Mouse (Mus musculus) common myeloid progenitor, adult 5-6 weeks (primary cell): ENCODE results near the gene Slc29a1. TPM values are rescaled to one million over a fixed set of nuclear protein-coding genes. Genes with fewer than 3 reads are reported as not detected.

Experiments used
- ATAC-seq: replicated peaks from 2 replicates; pipeline ENCODE4 v1.8.0; 2016; ENCODE audit warnings: low read depth, mild to moderate bottlenecking, moderate TSS enrichment, inconsistent platforms; ENCODE audit not compliant: poor library complexity, severe bottlenecking
- total RNA-seq: library from RNA; stranded (forward); fragments of 200-1000, 187-1606 nt; gene quantifications from 2 replicates; pipeline ENCODE4 v1.2.3, GENCODE M21; 2017

The Slc29a1 gene
- total RNA-seq, 1 experiment from 2014 or later: 80.6 TPM

DNA sequence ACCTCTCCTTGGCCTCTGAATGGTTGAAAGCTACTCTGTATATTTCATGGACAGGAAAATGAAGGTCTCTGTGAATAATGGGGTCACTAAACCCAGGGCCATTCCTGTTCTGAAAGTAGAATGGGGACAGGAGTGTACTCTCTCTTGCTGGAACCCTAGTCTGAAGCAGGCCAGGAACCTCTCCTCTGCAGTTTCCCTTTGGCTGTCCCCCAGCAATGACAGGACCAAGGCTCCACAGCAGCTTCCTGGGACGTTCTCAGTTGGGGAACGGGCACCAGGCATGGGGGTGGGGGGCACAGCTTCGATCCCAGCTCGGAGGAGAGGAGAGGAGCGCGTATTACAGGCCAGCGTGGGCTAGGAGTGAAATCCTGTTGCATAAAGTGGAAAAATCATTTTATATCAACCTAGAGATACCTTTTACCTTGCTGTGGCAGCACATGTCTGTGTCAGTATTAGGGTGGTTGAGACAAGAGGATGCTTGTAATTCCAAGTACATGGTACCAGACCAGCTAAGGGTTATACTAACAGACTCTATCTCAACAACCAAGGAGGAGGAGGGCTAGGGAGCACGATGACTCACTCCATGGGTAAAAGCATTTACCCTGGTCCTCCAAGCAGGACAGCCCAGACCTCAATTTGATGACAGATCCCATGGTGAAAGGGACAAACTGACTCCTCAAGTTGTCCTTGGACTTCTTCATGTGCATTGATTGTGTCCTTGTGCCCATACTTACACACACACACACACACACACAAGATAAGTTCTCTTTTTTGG is 24.1 kb downstream of the Slc29a1 start:
- no peak for ATAC-seq

- ATAC-seq: peak; percentile 29
Measured at GRCm38 (mm10) chr17:45574129-45574761, 25.2 kb downstream of the Slc29a1 start.

GRCm38 (mm10) chr17:45573780-45574123 is 25.7 kb downstream of the Slc29a1 start:
- peak; percentile 53 for ATAC-seq

GRCm38 (mm10) chr17:45573087-45573779 is 26.2 kb downstream of the Slc29a1 start, which contains the start of gene Hsp90ab1:
TSS of gene Hsp90ab1 (minus strand) at chr17:45573271.
- ATAC-seq: peak; percentile 65

GRCm38 (mm10) chr17:45572103-45573086 is 27.0 kb downstream of the Slc29a1 start:
- ATAC-seq: peak; percentile 27

DNA sequence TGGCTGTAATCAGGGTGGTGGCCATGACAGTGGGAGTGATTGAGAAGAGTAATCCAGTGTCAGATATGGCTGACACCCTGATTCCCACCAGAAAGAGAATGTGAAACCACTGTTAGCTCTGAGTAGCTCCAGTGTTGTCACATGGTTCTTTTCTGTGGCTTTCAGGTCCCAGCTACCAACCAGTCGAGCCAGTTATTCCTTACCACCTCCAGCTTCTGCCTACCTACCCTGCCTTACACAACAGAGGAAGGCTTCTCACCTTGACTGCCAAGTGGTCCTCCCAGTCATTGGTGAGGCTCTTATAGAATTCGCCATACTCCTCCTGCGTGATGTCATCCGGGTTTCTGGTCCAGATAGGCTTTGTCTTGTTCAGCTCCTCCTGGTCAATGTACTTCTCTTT is 29.4 kb downstream of the Slc29a1 start:
- ATAC-seq: no peak

DNA sequence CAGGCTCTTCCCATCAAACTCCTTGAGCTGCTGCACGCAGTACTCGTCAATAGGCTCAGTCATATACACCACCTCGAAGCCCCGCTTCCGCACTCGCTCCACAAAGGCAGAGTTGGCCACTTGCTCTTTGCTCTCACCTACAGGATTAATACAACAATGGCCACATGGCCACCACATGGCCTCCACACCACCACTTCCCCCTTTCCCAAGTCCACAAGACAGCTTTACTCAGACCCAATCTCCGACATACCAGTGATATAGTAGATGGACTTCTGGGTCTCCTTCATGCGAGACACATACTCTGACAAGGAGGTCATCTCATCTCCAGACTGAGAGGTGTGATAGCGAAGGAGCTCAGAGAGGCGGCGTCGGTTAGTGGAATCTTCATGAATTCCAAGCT is 30.4 kb downstream of the Slc29a1 start:
- ATAC-seq: no peak

- ATAC-seq: no peak
Measured at GRCm38 (mm10) chr17:45567162-45567601, 32.2 kb downstream of the Slc29a1 start.

GRCm38 (mm10) chr17:45566360-45567161 is 32.8 kb downstream of the Slc29a1 start:
- 0 out of 2 replicates have a peak, but pooled peaks have one; percentile 1 for ATAC-seq

GRCm38 (mm10) chr17:45566031-45566359 is 33.4 kb downstream of the Slc29a1 start:
- ATAC-seq: no peak

DNA sequence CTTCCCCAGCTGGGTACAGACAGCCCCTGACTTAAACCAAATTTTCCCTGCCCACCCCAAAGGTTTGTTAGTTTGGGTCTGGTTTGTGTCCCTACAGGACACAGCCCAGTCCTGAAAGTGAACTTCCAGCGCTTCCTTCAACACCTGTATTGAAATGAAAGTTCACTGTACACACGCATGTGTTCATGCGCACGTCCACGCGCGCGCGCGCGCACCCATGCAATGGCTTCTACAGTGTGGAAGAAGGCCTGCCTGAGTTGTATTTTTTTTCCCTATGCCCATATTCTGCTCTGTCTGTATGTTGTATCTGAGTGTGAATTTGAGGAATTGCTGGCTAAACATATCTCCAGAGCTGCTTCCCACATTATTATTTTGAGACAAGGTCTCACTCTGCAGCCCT is 34.3 kb downstream of the Slc29a1 start:
- ATAC-seq: no peak

DNA sequence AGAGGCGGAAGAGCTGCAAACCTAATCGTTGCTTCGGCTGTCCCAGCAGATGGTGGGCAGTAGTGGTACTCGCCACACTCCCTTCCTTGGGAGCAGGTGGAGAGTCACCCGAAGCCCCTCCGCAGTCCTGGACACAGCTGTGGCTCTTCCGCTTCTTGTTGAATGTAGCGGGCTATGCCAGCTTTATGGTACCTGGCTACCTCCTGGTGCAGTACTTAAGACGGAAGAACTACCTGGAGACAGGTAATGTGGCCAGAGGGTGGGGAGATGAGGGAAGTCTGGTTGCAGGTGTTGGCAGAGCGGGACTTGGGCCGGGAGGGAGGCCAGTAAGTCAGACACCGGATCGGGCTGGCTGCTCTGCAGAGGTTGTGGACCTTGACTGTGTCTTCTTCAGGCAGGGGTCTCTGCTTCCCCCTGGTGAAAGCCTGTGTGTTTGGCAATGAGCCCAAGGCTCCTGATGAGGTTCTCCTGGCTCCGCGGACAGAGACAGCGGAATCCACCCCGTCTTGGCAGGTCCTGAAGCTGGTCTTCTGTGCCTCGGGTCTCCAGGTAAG is 34.8 kb downstream of the Slc29a1 start:
- ATAC-seq: no peak; the same call in 1 of the 2 replicates

GRCm38 (mm10) chr17:45563655-45564530 is 35.5 kb downstream of the Slc29a1 start, which contains the start of gene Slc35b2:
TSS of gene Slc35b2 (plus strand) at chr17:45563874.
- ATAC-seq: peak; percentile 74

DNA sequence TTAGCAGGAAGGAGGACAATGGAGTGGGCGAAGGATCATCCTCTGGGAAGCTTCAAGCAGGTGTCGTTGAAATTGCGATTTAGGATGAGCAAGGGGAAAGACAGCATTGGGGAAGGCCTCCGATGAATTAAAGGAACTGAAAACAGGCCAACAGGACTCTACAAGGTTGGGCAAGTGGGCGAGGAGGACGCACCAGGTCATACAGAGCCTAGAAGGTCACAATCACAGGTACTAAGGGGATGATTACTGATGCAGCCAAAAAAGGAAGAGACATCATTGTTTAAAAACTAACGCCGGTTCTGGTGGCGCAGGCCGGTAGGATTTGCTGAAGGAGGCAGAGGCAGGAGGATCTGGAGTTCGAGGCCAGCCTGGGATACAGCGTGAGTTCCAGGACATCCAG is 36.2 kb downstream of the Slc29a1 start:
- no peak for ATAC-seq

GRCm38 (mm10) chr17:45559732-45560525 is 39.5 kb downstream of the Slc29a1 start:
- ATAC-seq: no peak

DNA sequence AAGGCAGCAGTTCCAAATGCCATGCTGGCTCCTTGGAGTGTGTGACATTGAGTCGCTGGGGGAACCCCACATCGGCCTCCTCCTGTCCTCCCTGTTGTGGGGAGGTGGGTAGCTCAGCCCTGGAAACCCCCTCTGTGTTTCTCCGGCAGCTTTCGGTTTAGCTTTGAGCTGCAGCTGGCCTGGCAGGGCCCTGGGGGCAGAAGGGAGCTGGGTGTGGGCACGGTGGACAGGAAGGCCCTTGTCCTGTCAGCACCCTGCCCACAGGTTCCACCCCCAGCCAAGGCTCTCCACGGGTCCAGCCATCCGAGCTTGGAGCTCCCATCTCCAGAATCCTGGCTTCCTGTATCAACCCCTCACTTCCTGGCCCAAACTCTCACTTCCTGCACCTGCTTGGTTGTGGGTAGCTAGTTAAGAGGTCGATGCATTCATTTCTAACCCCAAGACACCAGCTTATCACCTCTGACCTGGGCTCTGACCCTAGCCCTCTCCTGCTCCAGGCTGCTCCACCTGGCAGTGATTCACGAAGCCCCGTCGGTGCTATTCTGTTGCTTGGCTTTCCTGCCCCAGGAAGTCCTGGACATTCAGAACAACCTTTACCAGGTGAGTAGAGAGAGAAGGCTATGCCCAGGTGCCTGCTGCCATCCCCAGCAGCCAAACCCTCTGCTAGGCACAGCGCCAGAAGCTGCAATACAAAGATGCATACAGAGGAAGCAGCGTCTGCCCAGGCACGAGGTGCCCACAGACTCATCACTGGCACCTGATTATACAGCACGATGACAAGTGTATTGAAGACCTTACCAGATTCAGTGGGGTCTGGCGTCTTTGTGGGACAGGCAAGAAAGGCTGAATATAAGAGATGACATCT is 41.2 kb downstream of the Slc29a1 start:
- no peak for ATAC-seq
